Mouse (Mus musculus): ENCODE results near the gene Strn4. TPM values are rescaled to one million over a fixed set of nuclear protein-coding genes. Genes with fewer than 3 reads are reported as not detected.

Gene Strn4
- total and polyA plus RNA-seq, 2 experiments from 2014 or later: 61.1 to 128 TPM

- ATAC-seq (ENCODE audit: insufficient read depth, low read depth) (peak; percentile 57; the same call in 1 of the 2 replicates), DNase-seq (ENCODE audit: low spot score) (peak; percentile 45)
- Histone ChIP-seq H3K9me3 (replicated peaks; ENCODE audit: control insufficient read depth, low read length) (no peaks in the 10 kb centered on the region), H3K4me2 (ENCODE audit: low read depth, low read length) (no peak overlapping the region), H3K27ac (ENCODE audit: low read depth) (no peak overlapping the region), H3K4me1 (ENCODE audit: control insufficient read depth, insufficient read depth) (peaks cover 33% of the 10 kb centered on the region), H3K4me3 (ENCODE audit: low read depth, low read length) (no peak overlapping the region), H3K36me3 (replicated peaks; ENCODE audit: control insufficient read depth, insufficient read depth, low read length) (peaks cover 70% of the 10 kb centered on the region), H3K9ac (replicated peaks; ENCODE audit: low read depth, low read length) (no peak overlapping the region), H3K27me3 (ENCODE audit: control insufficient read depth, insufficient read depth, low read length) (no peaks in the 10 kb centered on the region)
- WGBS: 75% methylated on average over 10 of the region's 10 CpGs
- TF ChIP-seq EP300 (IDR thresholded peaks at IDR 0.05; ENCODE audit: low read depth): no peak
- TF ChIP-seq CTCF (IDR thresholded peaks at IDR 0.05; ENCODE audit: low read depth): peak; percentile 61
Measured at GRCm38 (mm10) chr7:16825785-16826184, 10.1 kb downstream of the Strn4 start.

GRCm38 (mm10) chr7:16826571-16826970, 10.9 kb downstream of the Strn4 start:
- ATAC-seq (ENCODE audit: insufficient read depth, low read depth) (0 out of 2 replicates have a peak, but pooled peaks have one; percentile 22), DNase-seq (ENCODE audit: low spot score) (no peak)
- WGBS: 34% methylated on average over 5 of the region's 5 CpGs
- Histone ChIP-seq H3K4me1 (ENCODE audit: control insufficient read depth, insufficient read depth) (peaks cover 25% of the 10 kb centered on the region), H3K4me3 (ENCODE audit: low read depth, low read length) (no peak overlapping the region), H3K27ac (ENCODE audit: low read depth) (0 out of 2 replicates have a peak overlapping the region, but pooled peaks have one; percentile 8), H3K36me3 (replicated peaks; ENCODE audit: control insufficient read depth, insufficient read depth, low read length) (peaks cover 78% of the 10 kb centered on the region), H3K27me3 (ENCODE audit: control insufficient read depth, insufficient read depth, low read length) (no peaks in the 10 kb centered on the region), H3K9ac (replicated peaks; ENCODE audit: low read depth, low read length) (0 out of 2 replicates have a peak overlapping the region, but pooled peaks have one; percentile 7), H3K9me3 (replicated peaks; ENCODE audit: control insufficient read depth, low read length) (no peaks in the 10 kb centered on the region), H3K4me2 (ENCODE audit: low read depth, low read length) (no peak overlapping the region)
- TF ChIP-seq CTCF (IDR thresholded peaks at IDR 0.05; ENCODE audit: low read depth) (no peak), EP300 (IDR thresholded peaks at IDR 0.05; ENCODE audit: low read depth) (no peak)

GRCm38 (mm10) chr7:16827274-16827673, 11.6 kb downstream of the Strn4 start:
- TF ChIP-seq EP300 (IDR thresholded peaks at IDR 0.05; ENCODE audit: low read depth) (no peak), CTCF (IDR thresholded peaks at IDR 0.05; ENCODE audit: low read depth) (no peak)
- Histone ChIP-seq H3K27ac (ENCODE audit: low read depth) (no peak overlapping the region), H3K4me1 (ENCODE audit: control insufficient read depth, insufficient read depth) (peaks cover 20% of the 10 kb centered on the region), H3K9me3 (replicated peaks; ENCODE audit: control insufficient read depth, low read length) (no peaks in the 10 kb centered on the region), H3K4me3 (ENCODE audit: low read depth, low read length) (no peak overlapping the region), H3K9ac (replicated peaks; ENCODE audit: low read depth, low read length) (no peak overlapping the region), H3K27me3 (ENCODE audit: control insufficient read depth, insufficient read depth, low read length) (no peaks in the 10 kb centered on the region), H3K36me3 (replicated peaks; ENCODE audit: control insufficient read depth, insufficient read depth, low read length) (peaks cover 85% of the 10 kb centered on the region), H3K4me2 (ENCODE audit: low read depth, low read length) (no peak overlapping the region)
- WGBS: 66% methylated on average over 4 of the region's 4 CpGs
- DNase-seq (ENCODE audit: low spot score) (no peak), ATAC-seq (ENCODE audit: insufficient read depth, low read depth) (no peak)

- no peak overlapping the region for H3K4me3 ChIP-seq (ENCODE audit: low read depth, low read length)
- DNase-seq (ENCODE audit: low spot score) (no peak), ATAC-seq (ENCODE audit: insufficient read depth, low read depth) (no peak)
- H3K36me3 ChIP-seq (replicated peaks; ENCODE audit: control insufficient read depth, insufficient read depth, low read length): peaks cover 92% of the 10 kb centered on the region
- no peaks in the 10 kb centered on the region for H3K9me3 ChIP-seq (replicated peaks; ENCODE audit: control insufficient read depth, low read length)
- TF ChIP-seq CTCF (IDR thresholded peaks at IDR 0.05; ENCODE audit: low read depth): no peak
- 65% methylated on average over 9 of the region's 9 CpGs for WGBS
- no peak overlapping the region for H3K4me2 ChIP-seq (ENCODE audit: low read depth, low read length)
- H3K4me1 ChIP-seq (ENCODE audit: control insufficient read depth, insufficient read depth): peaks cover 6% of the 10 kb centered on the region; the same call in 1 of the 2 replicates
- H3K27me3 ChIP-seq (ENCODE audit: control insufficient read depth, insufficient read depth, low read length): no peaks in the 10 kb centered on the region
- no peak overlapping the region for H3K27ac ChIP-seq (ENCODE audit: low read depth)
- H3K9ac ChIP-seq (replicated peaks; ENCODE audit: low read depth, low read length): no peak overlapping the region
Measured at GRCm38 (mm10) chr7:16830449-16830848, 14.8 kb downstream of the Strn4 start.

GRCm38 (mm10) chr7:16837916-16838803, 22.5 kb downstream of the Strn4 start:
- Histone ChIP-seq H3K27me3 (ENCODE audit: control insufficient read depth, insufficient read depth, low read length) (no peaks in the 10 kb centered on the region), H3K4me2 (ENCODE audit: low read depth, low read length) (no peak overlapping the region), H3K36me3 (replicated peaks; ENCODE audit: control insufficient read depth, insufficient read depth, low read length) (peaks cover 68% of the 10 kb centered on the region), H3K27ac (ENCODE audit: low read depth) (no peak overlapping the region), H3K9ac (replicated peaks; ENCODE audit: low read depth, low read length) (no peak overlapping the region), H3K4me1 (ENCODE audit: control insufficient read depth, insufficient read depth) (no peaks in the 10 kb centered on the region), H3K4me3 (ENCODE audit: low read depth, low read length) (no peak overlapping the region), H3K9me3 (replicated peaks; ENCODE audit: control insufficient read depth, low read length) (no peaks in the 10 kb centered on the region)
- ATAC-seq (ENCODE audit: insufficient read depth, low read depth): no peak
- no peak for DNase-seq (ENCODE audit: low spot score)
- 90% methylated on average over 18 of the region's 18 CpGs for WGBS
- TF ChIP-seq CTCF (IDR thresholded peaks at IDR 0.05; ENCODE audit: low read depth): no peak
- no peak for TF ChIP-seq EP300 (IDR thresholded peaks at IDR 0.05; ENCODE audit: low read depth)
